8 mouse cellular contexts compared by ENCODE assay signal in the genomic region with DNA sequence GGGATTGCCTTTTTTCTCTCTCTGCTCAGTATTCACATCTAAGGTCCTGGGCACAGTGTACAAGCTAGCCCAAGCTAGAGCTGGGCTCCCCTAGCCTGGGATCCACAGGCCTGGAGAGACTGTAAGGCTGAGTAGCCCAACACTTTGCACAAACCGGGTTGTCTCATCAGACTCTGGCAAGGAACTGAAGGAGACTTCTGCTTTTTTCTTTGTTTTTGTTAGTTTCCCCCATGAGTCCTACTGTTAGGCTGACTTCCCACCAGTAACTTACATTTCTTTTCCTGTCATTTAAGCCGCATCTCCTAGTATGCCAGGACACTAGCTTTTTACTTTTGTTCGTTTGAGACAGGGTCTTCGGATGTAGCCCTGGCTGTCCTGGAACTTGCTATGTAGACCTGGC. TPM values are rescaled to one million over a fixed set of nuclear protein-coding genes. Genes with fewer than 3 reads are reported as not detected.
DNase-seq lines count a peak whose midpoint lies in the region; ATAC-seq and TF ChIP-seq lines count a peak whose summit lies in the region.

No protein-coding gene starts in this region.

- 81% methylated on average over 4 of the region's 4 CpGs for WGBS in forebrain, embryonic 12.5 days
- 79% methylated on average over 4 of the region's 4 CpGs for WGBS in limb, embryonic 15.5 days
- WGBS in neural tube, embryonic 15.5 days, result 71% methylated on average over 4 of the region's 4 CpGs

- intact Hi-C loops in left cerebral cortex, adult 2 months (cut with DNase I), result loop anchor here (2.0 kb wide), 1 partner anchor 26 kb away; no protein-coding TSS in a partner anchor

- ATAC-seq in forebrain, embryonic 12.5 days (ENCODE audit: low FRiP score), result no peak
- no peak for ATAC-seq in limb, embryonic 15.5 days (ENCODE audit: insufficient number of reproducible peaks, low FRiP score, low TSS enrichment, low read depth)
- ATAC-seq in neural tube, embryonic 15.5 days (ENCODE audit: low FRiP score), result no peak

- no peak for DNase-seq in left cerebral cortex, adult 2 months (ENCODE audit: extremely low spot score in 1 of 2, low spot score in 2 of 2)
- DNase-seq in left cerebral cortex, adult 9 months (ENCODE audit: low spot score in 2 of 2), result no peak
- DNase-seq in right cerebral cortex, postnatal 14 days, result no peak
- no peak for DNase-seq in urinary bladder, postnatal 36 days (ENCODE audit: low spot score in 2 of 2)
- DNase-seq in kidney, postnatal 36 days, result no peak

- no peaks in the 10 kb centered on the region for H3K36me3 ChIP-seq in forebrain, embryonic 12.5 days (replicated peaks)
- no peaks in the 10 kb centered on the region for H3K36me3 ChIP-seq in limb, embryonic 15.5 days
- H3K36me3 ChIP-seq in neural tube, embryonic 15.5 days, result no peaks in the 10 kb centered on the region

- TF ChIP-seq CTCF in left cerebral cortex, adult 2 months (IDR thresholded peaks at IDR 0.05), result no peak

- no peak overlapping the region for H3K9ac ChIP-seq in forebrain, embryonic 12.5 days
- no peak overlapping the region for H3K9ac ChIP-seq in limb, embryonic 15.5 days
- no peak overlapping the region for H3K9ac ChIP-seq in neural tube, embryonic 15.5 days (replicated peaks)

- H3K27me3 ChIP-seq in forebrain, embryonic 12.5 days, result peaks cover 51% of the 10 kb centered on the region
- H3K27me3 ChIP-seq in limb, embryonic 15.5 days, result peaks cover 18% of the 10 kb centered on the region; the same call in 1 of the 2 replicates
- H3K27me3 ChIP-seq in neural tube, embryonic 15.5 days (replicated peaks), result peaks cover 13% of the 10 kb centered on the region

- H3K4me2 ChIP-seq in forebrain, embryonic 12.5 days, result peak overlapping the region; percentile 92; the same call in 1 of the 2 replicates
- peak overlapping the region; percentile 92 for H3K4me2 ChIP-seq in limb, embryonic 15.5 days
- peak overlapping the region; percentile 97 for H3K4me2 ChIP-seq in neural tube, embryonic 15.5 days

- no peaks in the 10 kb centered on the region for H3K9me3 ChIP-seq in forebrain, embryonic 12.5 days
- H3K9me3 ChIP-seq in limb, embryonic 15.5 days, result no peaks in the 10 kb centered on the region
- H3K9me3 ChIP-seq in neural tube, embryonic 15.5 days (replicated peaks), result no peaks in the 10 kb centered on the region

- peak overlapping the region; percentile 58 for H3K27ac ChIP-seq in left cerebral cortex, adult 2 months
- no peak overlapping the region for H3K27ac ChIP-seq in forebrain, embryonic 12.5 days
- no peak overlapping the region for H3K27ac ChIP-seq in limb, embryonic 15.5 days
- no peak overlapping the region for H3K27ac ChIP-seq in neural tube, embryonic 15.5 days (replicated peaks)

- H3K4me3 ChIP-seq in left cerebral cortex, adult 2 months, result no peak overlapping the region
- H3K4me3 ChIP-seq in forebrain, embryonic 12.5 days (replicated peaks), result peak overlapping the region; percentile 54
- peak overlapping the region; percentile 54 for H3K4me3 ChIP-seq in limb, embryonic 15.5 days
- peak overlapping the region; percentile 58 for H3K4me3 ChIP-seq in neural tube, embryonic 15.5 days (replicated peaks)

- H3K4me1 ChIP-seq in forebrain, embryonic 12.5 days, result peaks cover 13% of the 10 kb centered on the region
- peaks cover 15% of the 10 kb centered on the region for H3K4me1 ChIP-seq in limb, embryonic 15.5 days
- peaks cover 27% of the 10 kb centered on the region for H3K4me1 ChIP-seq in neural tube, embryonic 15.5 days

RNA-seq across cellular contexts. Expression of a gene that starts 1.1 kb away (rescaled TPM):
- total RNA-seq in left cerebral cortex, adult 2 months (2021), result 1 to 10 TPM; 8.5 to 8.8 TPM
- 0.92 and 1.6 TPM in 2 replicates for polyA plus RNA-seq in forebrain, embryonic 12.5 days (2016; fragmentation: Nextera tagmentation; extraction: Ambion mirVana)
- polyA plus RNA-seq in limb, embryonic 15.5 days (2015; fragmentation: Nextera tagmentation; extraction: Ambion mirVana), result 6.9 and 7.9 TPM in 2 replicates
- polyA plus RNA-seq in neural tube, embryonic 15.5 days (2015; fragmentation: Nextera tagmentation; extraction: Ambion mirVana), result 5.9 TPM in 2 replicates

RNA-seq across cellular contexts. Expression of a gene that starts 39.8 kb away (rescaled TPM):
- 10 to 100 TPM; 13.8 to 14.0 TPM for total RNA-seq in left cerebral cortex, adult 2 months (2021)
- 38.2 and 43.8 TPM in 2 replicates for polyA plus RNA-seq in forebrain, embryonic 12.5 days (2016; fragmentation: Nextera tagmentation; extraction: Ambion mirVana)
- 125 and 136 TPM in 2 replicates for polyA plus RNA-seq in limb, embryonic 15.5 days (2015; fragmentation: Nextera tagmentation; extraction: Ambion mirVana)
- 34.4 and 45.7 TPM in 2 replicates for polyA plus RNA-seq in neural tube, embryonic 15.5 days (2015; fragmentation: Nextera tagmentation; extraction: Ambion mirVana)

RNA-seq across cellular contexts. Expression of a gene that starts 48.9 kb away (rescaled TPM):
- 1 to 10 TPM; 1.3 TPM for total RNA-seq in left cerebral cortex, adult 2 months (2021)
- 1.4 and 2.7 TPM in 2 replicates for polyA plus RNA-seq in forebrain, embryonic 12.5 days (2016; fragmentation: Nextera tagmentation; extraction: Ambion mirVana)
- polyA plus RNA-seq in limb, embryonic 15.5 days (2015; fragmentation: Nextera tagmentation; extraction: Ambion mirVana), result 4.3 and 5.0 TPM in 2 replicates
- 4.5 and 4.7 TPM in 2 replicates for polyA plus RNA-seq in neural tube, embryonic 15.5 days (2015; fragmentation: Nextera tagmentation; extraction: Ambion mirVana)
